7 mouse cellular contexts compared by ENCODE assay signal in genomic region chr17:46624598-46624997, GRCm38 (mm10). TPM values are rescaled to one million over a fixed set of nuclear protein-coding genes. Genes with fewer than 3 reads are reported as not detected.
A peak's percentile ranks its signal among the peaks of the same experiment; 100 is the strongest.
DNase-seq lines count a peak whose midpoint lies in the region; ATAC-seq lines count a peak whose summit lies in the region.

No protein-coding gene starts in this region.

- peaks cover 38% of the 10 kb centered on the region for H3K27me3 ChIP-seq in liver, embryonic 13.5 days
- H3K27me3 ChIP-seq in embryonic facial prominence, embryonic 12.5 days, result no peaks in the 10 kb centered on the region
- no peaks in the 10 kb centered on the region for H3K27me3 ChIP-seq in hindbrain, embryonic 12.5 days
- no peaks in the 10 kb centered on the region for H3K27me3 ChIP-seq in midbrain, embryonic 15.5 days (replicated peaks)

- peaks cover 50% of the 10 kb centered on the region for H3K4me1 ChIP-seq in liver, embryonic 13.5 days (replicated peaks)
- H3K4me1 ChIP-seq in embryonic facial prominence, embryonic 12.5 days, result peaks cover 83% of the 10 kb centered on the region
- peaks cover 78% of the 10 kb centered on the region for H3K4me1 ChIP-seq in hindbrain, embryonic 12.5 days
- H3K4me1 ChIP-seq in midbrain, embryonic 15.5 days, result peaks cover 59% of the 10 kb centered on the region

- no peak overlapping the region for H3K9ac ChIP-seq in liver, embryonic 13.5 days
- H3K9ac ChIP-seq in embryonic facial prominence, embryonic 12.5 days, result no peak overlapping the region
- H3K9ac ChIP-seq in hindbrain, embryonic 12.5 days, result peak overlapping the region; percentile 28; the same call in 1 of the 2 replicates
- H3K9ac ChIP-seq in midbrain, embryonic 15.5 days, result peak overlapping the region; percentile 20; the same call in 1 of the 2 replicates

- 0 out of 2 replicates have a peak overlapping the region, but pooled peaks have one; percentile 12 for H3K4me2 ChIP-seq in liver, embryonic 13.5 days
- H3K4me2 ChIP-seq in embryonic facial prominence, embryonic 12.5 days (replicated peaks), result peak overlapping the region; percentile 34
- H3K4me2 ChIP-seq in hindbrain, embryonic 12.5 days (replicated peaks), result 0 out of 2 replicates have a peak overlapping the region, but pooled peaks have one; percentile 15
- no peak overlapping the region for H3K4me2 ChIP-seq in midbrain, embryonic 15.5 days

- H3K4me3 ChIP-seq in liver, embryonic 13.5 days (replicated peaks), result no peak overlapping the region
- H3K4me3 ChIP-seq in embryonic facial prominence, embryonic 12.5 days, result 0 out of 2 replicates have a peak overlapping the region, but pooled peaks have one; percentile 1
- no peak overlapping the region for H3K4me3 ChIP-seq in hindbrain, embryonic 12.5 days
- H3K4me3 ChIP-seq in midbrain, embryonic 15.5 days, result no peak overlapping the region

- no peaks in the 10 kb centered on the region for H3K9me3 ChIP-seq in liver, embryonic 13.5 days (replicated peaks)
- H3K9me3 ChIP-seq in embryonic facial prominence, embryonic 12.5 days, result no peaks in the 10 kb centered on the region
- H3K9me3 ChIP-seq in hindbrain, embryonic 12.5 days (replicated peaks), result no peaks in the 10 kb centered on the region
- H3K9me3 ChIP-seq in midbrain, embryonic 15.5 days, result no peaks in the 10 kb centered on the region

- DNase-seq in liver, embryonic 13.5 days, result no peak
- no peak for DNase-seq in liver
- no peak for DNase-seq in B cell, adult 2 months
- no peak for DNase-seq in gastrocnemius, adult 18-20 months (ENCODE audit: low spot score)

- ATAC-seq in liver, embryonic 13.5 days (ENCODE audit: low read depth), result no peak
- no peak for ATAC-seq in embryonic facial prominence, embryonic 12.5 days (ENCODE audit: insufficient number of reproducible peaks, insufficient read depth, low FRiP score, low TSS enrichment)
- no peak for ATAC-seq in hindbrain, embryonic 12.5 days (ENCODE audit: low FRiP score)
- ATAC-seq in midbrain, embryonic 15.5 days (replicated peaks), result no peak

- no peaks in the 10 kb centered on the region for H3K36me3 ChIP-seq in liver, embryonic 13.5 days
- no peaks in the 10 kb centered on the region for H3K36me3 ChIP-seq in embryonic facial prominence, embryonic 12.5 days
- H3K36me3 ChIP-seq in hindbrain, embryonic 12.5 days, result no peaks in the 10 kb centered on the region
- H3K36me3 ChIP-seq in midbrain, embryonic 15.5 days (replicated peaks), result no peaks in the 10 kb centered on the region

- H3K27ac ChIP-seq in liver, embryonic 13.5 days, result peak overlapping the region; percentile 39; the same call in 1 of the 2 replicates
- peak overlapping the region; percentile 74 for H3K27ac ChIP-seq in embryonic facial prominence, embryonic 12.5 days
- H3K27ac ChIP-seq in hindbrain, embryonic 12.5 days, result peak overlapping the region; percentile 23; the same call in 1 of the 2 replicates
- H3K27ac ChIP-seq in midbrain, embryonic 15.5 days, result 0 out of 2 replicates have a peak overlapping the region, but pooled peaks have one; percentile 27

- 56% methylated on average over 12 of the region's 12 CpGs for WGBS in liver, embryonic 13.5 days (ENCODE audit: insufficient replicate concordance)
- 61% methylated on average over 12 of the region's 12 CpGs for WGBS in embryonic facial prominence, embryonic 12.5 days
- WGBS in hindbrain, embryonic 12.5 days, result 60% methylated on average over 12 of the region's 12 CpGs
- 69% methylated on average over 12 of the region's 12 CpGs for whole genome bisulfite sequencing in midbrain, embryonic 15.5 days

RNA-seq across cellular contexts. Expression of gene Ptk7, which starts 4.7 kb away (rescaled TPM):
- polyA plus RNA-seq in liver, embryonic 13.5 days (2015; fragmentation: Nextera tagmentation; extraction: Ambion mirVana), result 8.0 and 9.1 TPM in 2 replicates
- polyA plus RNA-seq in embryonic facial prominence, embryonic 12.5 days (2016; fragmentation: Nextera tagmentation; extraction: Ambion mirVana), result 130 and 134 TPM in 2 replicates
- 80.9 and 81.9 TPM in 2 replicates for polyA plus RNA-seq in hindbrain, embryonic 12.5 days (2016; fragmentation: Nextera tagmentation; extraction: Ambion mirVana)
- 33.6 and 34.8 TPM in 2 replicates for polyA plus RNA-seq in midbrain, embryonic 15.5 days (2015; fragmentation: Nextera tagmentation; extraction: Ambion mirVana)
- under 1 TPM; 0.30 to 0.38 TPM for total RNA-seq in gastrocnemius, adult 18-20 months (2021)

RNA-seq across cellular contexts. Expression of gene Klc4, which starts 21.2 kb away (rescaled TPM):
- polyA plus RNA-seq in liver, embryonic 13.5 days (2015; fragmentation: Nextera tagmentation; extraction: Ambion mirVana), result 5.8 TPM in 2 replicates
- 28.5 and 29.8 TPM in 2 replicates for polyA plus RNA-seq in embryonic facial prominence, embryonic 12.5 days (2016; fragmentation: Nextera tagmentation; extraction: Ambion mirVana)
- polyA plus RNA-seq in hindbrain, embryonic 12.5 days (2016; fragmentation: Nextera tagmentation; extraction: Ambion mirVana), result 37.8 and 40.0 TPM in 2 replicates
- 42.5 and 44.5 TPM in 2 replicates for polyA plus RNA-seq in midbrain, embryonic 15.5 days (2015; fragmentation: Nextera tagmentation; extraction: Ambion mirVana)
- total RNA-seq in gastrocnemius, adult 18-20 months (2021), result 10 to 100 TPM; 12.6 to 13.4 TPM

RNA-seq across cellular contexts. Expression of gene Mrpl2, which starts 21.4 kb away (rescaled TPM):
- polyA plus RNA-seq in liver, embryonic 13.5 days (2015; fragmentation: Nextera tagmentation; extraction: Ambion mirVana), result 91.5 and 97.5 TPM in 2 replicates
- 98.1 and 102 TPM in 2 replicates for polyA plus RNA-seq in embryonic facial prominence, embryonic 12.5 days (2016; fragmentation: Nextera tagmentation; extraction: Ambion mirVana)
- polyA plus RNA-seq in hindbrain, embryonic 12.5 days (2016; fragmentation: Nextera tagmentation; extraction: Ambion mirVana), result 79.7 and 88.2 TPM in 2 replicates
- 60.6 and 74.5 TPM in 2 replicates for polyA plus RNA-seq in midbrain, embryonic 15.5 days (2015; fragmentation: Nextera tagmentation; extraction: Ambion mirVana)
- 100 to 1,000 TPM; 104 TPM for total RNA-seq in gastrocnemius, adult 18-20 months (2021)

RNA-seq across cellular contexts. Expression of gene Cul7, which starts 25.5 kb away (rescaled TPM):
- polyA plus RNA-seq in liver, embryonic 13.5 days (2015; fragmentation: Nextera tagmentation; extraction: Ambion mirVana), result 10.9 and 12.4 TPM in 2 replicates
- 57.3 and 61.1 TPM in 2 replicates for polyA plus RNA-seq in embryonic facial prominence, embryonic 12.5 days (2016; fragmentation: Nextera tagmentation; extraction: Ambion mirVana)
- polyA plus RNA-seq in hindbrain, embryonic 12.5 days (2016; fragmentation: Nextera tagmentation; extraction: Ambion mirVana), result 52.1 and 53.0 TPM in 2 replicates
- polyA plus RNA-seq in midbrain, embryonic 15.5 days (2015; fragmentation: Nextera tagmentation; extraction: Ambion mirVana), result 44.7 and 46.3 TPM in 2 replicates
- total RNA-seq in gastrocnemius, adult 18-20 months (2021), result 1 to 10 TPM; 3.4 to 4.1 TPM

RNA-seq across cellular contexts. Expression of gene Rrp36, which starts 49.6 kb away (rescaled TPM):
- polyA plus RNA-seq in liver, embryonic 13.5 days (2015; fragmentation: Nextera tagmentation; extraction: Ambion mirVana), result 31.7 and 31.9 TPM in 2 replicates
- 62.6 and 67.6 TPM in 2 replicates for polyA plus RNA-seq in embryonic facial prominence, embryonic 12.5 days (2016; fragmentation: Nextera tagmentation; extraction: Ambion mirVana)
- polyA plus RNA-seq in hindbrain, embryonic 12.5 days (2016; fragmentation: Nextera tagmentation; extraction: Ambion mirVana), result 54.2 and 61.8 TPM in 2 replicates
- 49.9 and 50.8 TPM in 2 replicates for polyA plus RNA-seq in midbrain, embryonic 15.5 days (2015; fragmentation: Nextera tagmentation; extraction: Ambion mirVana)
- total RNA-seq in gastrocnemius, adult 18-20 months (2021), result 10 to 100 TPM in 1 of 2 experiments, 1 to 10 TPM in 1; 8.4 to 11.8 TPM

Comparison
In these comparisons a context has a peak if more than half of its experiments do, and no peak if none do; other contexts are left out.
1. H3K27ac ChIP-seq: peak in every context shown above with its lines; median percentile 74 in embryonic facial prominence, embryonic 12.5 days; 39 in liver, embryonic 13.5 days; 27 in midbrain, embryonic 15.5 days; 23 in hindbrain, embryonic 12.5 days.
2. H3K9ac ChIP-seq: peak in hindbrain, embryonic 12.5 days (single experiment) and midbrain, embryonic 15.5 days (single experiment); none in liver, embryonic 13.5 days (single experiment) and embryonic facial prominence, embryonic 12.5 days (single experiment).